Mouse (Mus musculus) cerebellum, postnatal 10 days (tissue): ENCODE data around the gene Rap2a.

Experiments used
- DNase-seq, 2 experiments: peaks; one replicate each; pipeline ENCODE4 v3.0.0; 2021; ENCODE audit warnings: mixed read lengths in 2 of 2

The Rap2a gene

GRCm38 (mm10) chr14:120542976-120543375 is 64.7 kb downstream of the Rap2a start:
- DNase-seq = no peak

GRCm38 (mm10) chr14:120543846-120544245 is 65.6 kb downstream of the Rap2a start:
- no peak for DNase-seq

- DNase-seq = no peak
These were observed 66.3 kb downstream of the Rap2a start for GRCm38 (mm10) chr14:120544495-120544894.

GRCm38 (mm10) chr14:120544946-120545345 is 66.7 kb downstream of the Rap2a start:
- DNase-seq = no peak
